Mouse (Mus musculus): ENCODE data around the gene Utp14b.

Utp14b gene

GRCm38 (mm10) chr1:78657671-78658440 is at the start of gene Utp14b, which contains the start of gene Acsl3:
Gene Utp14b (plus strand): TSS chr1:78658038.
Gene Acsl3 (plus strand): TSS chr1:78657825.
- peak; percentile 95 for DNase-seq (ENCODE audit: low spot score in 2 of 2)

GRCm38 (mm10) chr1:78609134-78609907 is 48.5 kb upstream of the Utp14b start:
- no peak for DNase-seq (ENCODE audit: low spot score in 2 of 2)

GRCm38 (mm10) chr1:78611039-78611438 is 46.8 kb upstream of the Utp14b start:
- DNase-seq (ENCODE audit: low spot score in 2 of 2): no peak

GRCm38 (mm10) chr1:78612959-78613358 is 44.9 kb upstream of the Utp14b start:
- no peak for DNase-seq (ENCODE audit: low spot score in 2 of 2)

- no peak for DNase-seq (ENCODE audit: low spot score in 2 of 2)
Measured at GRCm38 (mm10) chr1:78624352-78624751, 33.5 kb upstream of the Utp14b start.

GRCm38 (mm10) chr1:78634486-78634885 is 23.4 kb upstream of the Utp14b start:
- no peak for DNase-seq (ENCODE audit: low spot score in 2 of 2)

GRCm38 (mm10) chr1:78640871-78641270 is 17.0 kb upstream of the Utp14b start:
- DNase-seq (ENCODE audit: low spot score in 2 of 2): no peak

- no peak for DNase-seq (ENCODE audit: low spot score in 2 of 2)
Measured at GRCm38 (mm10) chr1:78641791-78642190, 16.0 kb upstream of the Utp14b start.

GRCm38 (mm10) chr1:78642197-78642596 is 15.6 kb upstream of the Utp14b start:
- DNase-seq (ENCODE audit: low spot score in 2 of 2): no peak

- DNase-seq (ENCODE audit: low spot score in 2 of 2): no peak
Measured at GRCm38 (mm10) chr1:78647317-78647885, 10.4 kb upstream of the Utp14b start.

GRCm38 (mm10) chr1:78649269-78650061 is 8.4 kb upstream of the Utp14b start:
- no peak for DNase-seq (ENCODE audit: low spot score in 2 of 2)

GRCm38 (mm10) chr1:78656472-78656871 is 1.4 kb upstream of the Utp14b start:
- DNase-seq (ENCODE audit: low spot score in 2 of 2): no peak

GRCm38 (mm10) chr1:78657021-78657629 is 713 bp upstream of the Utp14b start:
- DNase-seq (ENCODE audit: low spot score in 2 of 2): no peak

- no peak for DNase-seq (ENCODE audit: low spot score in 2 of 2)
Measured at GRCm38 (mm10) chr1:78658441-78659269, 817 bp downstream of the Utp14b start.

GRCm38 (mm10) chr1:78659270-78659823 is 1.5 kb downstream of the Utp14b start:
- DNase-seq (ENCODE audit: low spot score in 2 of 2): no peak

GRCm38 (mm10) chr1:78664326-78664725 is 6.5 kb downstream of the Utp14b start:
- no peak for DNase-seq (ENCODE audit: low spot score in 2 of 2)

- DNase-seq (ENCODE audit: low spot score in 2 of 2): no peak
Measured at GRCm38 (mm10) chr1:78665954-78666499, 8.2 kb downstream of the Utp14b start.

GRCm38 (mm10) chr1:78666585-78666984 is 8.7 kb downstream of the Utp14b start:
- no peak for DNase-seq (ENCODE audit: low spot score in 2 of 2)

GRCm38 (mm10) chr1:78682291-78682690 is 24.5 kb downstream of the Utp14b start:
- DNase-seq (ENCODE audit: low spot score in 2 of 2): no peak

- no peak for DNase-seq (ENCODE audit: low spot score in 2 of 2)
Measured at GRCm38 (mm10) chr1:78684128-78684527, 26.3 kb downstream of the Utp14b start.

Measured in spleen, postnatal 36 days (tissue).